Mouse (Mus musculus) v-Abl transformed pro-B cells (cell line): ENCODE results near the gene Myocos.
"Not testable (repeated sequence)": the region's sequence is repeated elsewhere in the genome, so short reads cannot be mapped to it uniquely, and the experiment has no call there.

Experiments
- in situ Hi-C, 2 experiments: fragments of 400-800 bp; cut with MboI; formaldehyde crosslinking; loops; one replicate each; pipeline ENCODE4 v1.15.1; 2025; ENCODE audit not compliant: unreplicated experiment in 2 of 2

Myocos gene

GRCm38 (mm10) chr1:162658119-162658518 is at the start of gene Myocos:
Gene Myocos (minus strand): TSS chr1:162658219.
- in situ Hi-C loops: loop anchor here in 1 of 2 experiments (25.0 kb wide), 1 partner anchor 296 kb away; no protein-coding TSS in a partner anchor

DNA sequence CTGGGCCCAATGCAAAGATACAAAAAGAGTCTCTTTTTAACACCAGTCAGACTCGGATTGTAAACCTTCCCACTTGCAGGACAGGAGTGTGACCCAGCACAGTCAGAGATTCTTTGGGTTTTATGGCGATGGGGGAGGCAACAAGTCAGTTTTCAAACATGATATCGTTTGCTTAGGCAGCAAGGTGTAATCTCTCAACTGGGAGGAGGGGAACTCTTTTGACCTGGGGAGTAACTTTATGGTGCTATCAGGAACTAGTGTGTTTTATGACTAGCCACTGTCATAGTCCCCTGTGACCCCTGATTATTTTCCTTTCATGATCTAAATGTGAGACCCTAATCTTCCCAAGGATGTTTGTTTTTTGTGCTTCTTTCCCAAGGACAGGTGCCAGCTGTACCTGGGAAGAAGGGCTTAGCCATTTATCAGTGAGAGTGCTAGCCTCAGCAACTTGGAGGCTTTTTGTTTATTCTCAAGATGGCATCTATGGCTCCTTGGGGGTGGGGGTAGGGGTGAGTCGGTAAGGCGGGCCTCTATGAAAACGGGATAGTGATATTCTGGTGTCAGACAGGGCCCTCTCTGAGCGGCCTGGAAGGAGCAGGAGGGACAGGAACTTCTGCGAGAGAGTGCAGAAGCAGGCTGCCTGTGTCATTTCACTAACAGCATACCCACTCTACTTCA is 42.5 kb upstream of the Myocos start:
- in situ Hi-C loops: loop anchor here (10.0 to 25.0 kb wide), 5 partner anchors 863 to 1746 kb away; partner anchors contain the start of gene Scyl3 (in 1 of the 2)

GRCm38 (mm10) chr1:162697866-162698265 is 39.8 kb upstream of the Myocos start:
- in situ Hi-C loops: loop anchor here in 1 of 2 experiments (10.0 kb wide), 1 partner anchor 1247 kb away; no protein-coding TSS in a partner anchor

GRCm38 (mm10) chr1:162693721-162694120 is 35.7 kb upstream of the Myocos start:
- in situ Hi-C loops: loop anchor here in 1 of 2 experiments (10.0 kb wide), 1 partner anchor 1251 kb away; no protein-coding TSS in a partner anchor

GRCm38 (mm10) chr1:162665486-162666174 is 7.6 kb upstream of the Myocos start:
- in situ Hi-C loops: loop anchor here (10.0 to 25.0 kb wide), 4 partner anchors 301 to 691 kb away; partner anchors contain the start of gene 4930558K02Rik (in 1 of the 2)

DNA sequence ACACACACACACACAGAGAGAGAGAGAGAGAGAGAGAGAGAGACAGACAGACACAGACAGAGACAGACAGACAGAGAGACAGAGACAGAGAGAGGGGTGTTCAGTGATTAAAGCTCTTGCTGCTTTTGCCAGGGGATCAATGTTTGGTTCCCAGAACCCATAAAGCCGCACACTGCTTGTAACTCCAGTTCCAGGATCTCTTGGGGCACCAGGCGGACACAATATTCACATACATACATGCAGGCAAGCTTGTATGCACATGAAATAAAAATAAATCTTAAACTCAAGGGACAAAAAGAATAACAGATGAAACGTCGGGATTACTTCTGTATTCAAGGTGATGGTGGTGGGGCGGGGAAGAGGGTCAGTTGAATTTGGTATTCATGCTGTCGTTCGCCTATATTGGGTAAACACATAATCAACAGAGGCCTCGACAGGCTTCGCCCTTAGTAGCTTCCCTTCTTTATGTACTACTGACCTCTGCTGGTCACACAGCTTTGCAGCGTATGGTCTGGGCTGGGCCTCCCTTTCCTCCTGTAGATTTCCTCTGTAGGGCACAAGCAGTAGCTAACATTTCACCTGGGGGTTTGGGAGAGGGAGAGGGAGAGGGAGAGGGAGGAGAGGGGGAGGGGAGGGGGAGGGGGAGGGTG is 6.9 kb upstream of the Myocos start:
- in situ Hi-C loops: loop anchor here (5.0 to 25.0 kb wide), 5 partner anchors 113 to 690 kb away; partner anchors contain the start of gene 4930558K02Rik (in 1 of the 2)

- in situ Hi-C loops: loop anchor here (5.0 to 25.0 kb wide), 5 partner anchors 108 to 686 kb away; partner anchors contain the start of gene 4930558K02Rik (in 1 of the 2)
Measured at GRCm38 (mm10) chr1:162660276-162660860, 2.3 kb upstream of the Myocos start.

GRCm38 (mm10) chr1:162648416-162648815 is 9.6 kb downstream of the Myocos start:
- in situ Hi-C loops: no loop called here

DNA sequence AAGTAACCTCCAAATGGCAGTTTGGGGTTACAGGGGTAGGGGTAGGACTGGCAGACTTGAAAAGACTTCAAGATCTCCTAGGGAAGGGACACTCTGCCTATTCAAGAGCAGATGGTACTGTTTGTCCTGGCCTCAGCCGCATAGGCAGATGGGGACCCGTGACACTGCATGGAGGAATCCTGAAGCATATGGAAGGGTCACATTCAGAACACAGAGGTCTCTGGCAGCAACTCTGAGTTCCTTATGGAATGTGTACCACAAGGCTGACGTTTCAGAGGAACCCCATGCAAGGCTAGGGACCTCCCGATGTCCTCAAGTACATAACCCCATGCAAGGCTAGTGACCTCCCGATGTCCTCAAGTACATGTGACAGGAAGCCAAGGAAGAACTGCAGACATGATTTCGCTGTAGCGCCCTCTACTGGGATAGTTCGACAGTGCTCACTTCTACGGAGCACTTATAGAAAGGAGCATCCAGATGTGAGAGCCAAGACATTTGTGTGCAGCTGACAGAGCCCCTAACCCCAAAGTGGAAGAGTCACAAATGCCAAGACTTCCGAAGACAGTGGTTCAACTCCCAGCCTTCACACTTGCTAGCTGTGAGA is 11.8 kb downstream of the Myocos start:
- in situ Hi-C loops: no loop called here

DNA sequence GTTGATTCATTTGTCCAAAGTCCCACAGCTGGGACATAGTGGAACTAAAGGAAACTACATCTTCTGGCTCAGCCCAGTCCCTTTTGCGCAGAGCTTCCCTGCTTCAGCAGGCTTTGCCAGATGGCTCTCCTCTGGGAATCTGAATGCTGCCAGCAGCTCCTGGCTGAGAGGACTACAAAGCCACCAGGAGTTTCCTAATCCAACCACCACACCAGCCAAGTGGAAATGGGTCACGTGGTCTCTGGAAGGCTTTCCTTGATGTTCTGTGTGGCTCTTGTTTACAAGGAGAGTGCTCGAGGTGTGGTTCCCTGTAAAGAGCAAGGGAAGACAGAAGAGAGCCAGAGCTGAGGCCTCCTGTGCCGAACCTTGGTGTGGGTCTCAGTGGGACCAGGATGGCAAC is 14.3 kb downstream of the Myocos start:
- in situ Hi-C loops: no loop called here

GRCm38 (mm10) chr1:162642591-162642990 is 15.4 kb downstream of the Myocos start:
- in situ Hi-C loops: no loop called here

DNA sequence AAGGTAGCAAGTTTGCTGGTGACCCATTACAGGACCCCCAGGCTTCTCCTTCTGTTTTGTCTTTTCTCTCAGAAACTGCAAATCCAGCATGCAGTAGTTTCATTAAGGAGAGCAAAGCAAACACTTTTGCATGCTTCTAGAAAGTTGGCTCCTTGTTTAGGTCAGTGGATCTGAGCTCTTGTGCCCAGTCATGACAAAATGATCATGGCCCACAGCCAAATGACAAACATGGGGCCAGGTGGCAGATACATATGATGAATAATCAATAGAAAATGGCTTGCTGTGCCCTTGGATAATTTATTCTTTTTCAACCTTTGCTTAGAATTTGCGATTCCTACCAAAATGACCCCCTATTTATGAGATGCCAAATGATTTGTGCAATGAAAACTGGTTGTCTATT is 18.2 kb downstream of the Myocos start:
- in situ Hi-C loops: no loop called here

- in situ Hi-C loops: no loop called here
Measured at GRCm38 (mm10) chr1:162639051-162639750, 18.8 kb downstream of the Myocos start, which contains the start of gene Myoc. Gene Myoc (plus strand): TSS chr1:162639155.

DNA sequence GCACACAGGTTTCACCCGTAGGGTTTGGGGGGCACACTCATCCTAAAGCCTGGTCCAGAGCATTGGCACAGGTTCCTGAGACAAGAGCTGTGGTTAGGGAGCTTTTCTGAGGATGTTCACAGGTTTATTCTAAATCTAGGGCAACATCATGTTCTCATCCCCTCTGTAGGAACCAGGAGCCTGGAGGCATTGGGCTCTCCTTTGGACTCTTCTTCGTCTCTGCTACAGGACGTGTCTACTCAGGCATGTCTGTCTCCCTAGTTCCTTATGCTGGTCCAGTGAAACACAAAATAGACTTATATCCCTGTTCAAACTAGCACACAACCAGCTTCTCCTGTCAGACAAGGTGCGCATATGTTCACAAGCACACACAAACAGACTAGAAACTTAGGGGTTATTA is 19.5 kb downstream of the Myocos start:
- in situ Hi-C loops: no loop called here

DNA sequence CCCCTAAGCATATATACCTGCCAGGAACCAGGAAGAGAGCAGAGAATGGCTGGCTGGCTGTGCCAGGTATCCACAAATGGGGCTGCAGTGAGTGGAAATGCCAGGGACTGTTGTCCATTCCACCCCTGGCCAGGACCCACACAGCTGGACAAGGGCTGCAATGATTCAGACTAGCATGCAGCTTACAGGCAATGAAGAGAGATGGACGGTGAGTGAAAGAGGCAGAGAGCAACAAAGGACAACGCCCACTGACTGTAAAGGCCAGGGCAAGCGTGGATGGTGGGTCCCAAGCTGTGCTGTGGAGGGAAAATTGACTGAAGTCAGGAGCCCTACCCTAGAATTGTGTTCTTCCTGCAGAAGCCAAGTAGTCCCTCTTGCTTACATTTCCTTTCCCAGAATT is 21.5 kb downstream of the Myocos start:
- in situ Hi-C loops: no loop called here

- in situ Hi-C loops: not testable (repeated sequence)
Measured at GRCm38 (mm10) chr1:162635291-162635931, 22.6 kb downstream of the Myocos start.

DNA sequence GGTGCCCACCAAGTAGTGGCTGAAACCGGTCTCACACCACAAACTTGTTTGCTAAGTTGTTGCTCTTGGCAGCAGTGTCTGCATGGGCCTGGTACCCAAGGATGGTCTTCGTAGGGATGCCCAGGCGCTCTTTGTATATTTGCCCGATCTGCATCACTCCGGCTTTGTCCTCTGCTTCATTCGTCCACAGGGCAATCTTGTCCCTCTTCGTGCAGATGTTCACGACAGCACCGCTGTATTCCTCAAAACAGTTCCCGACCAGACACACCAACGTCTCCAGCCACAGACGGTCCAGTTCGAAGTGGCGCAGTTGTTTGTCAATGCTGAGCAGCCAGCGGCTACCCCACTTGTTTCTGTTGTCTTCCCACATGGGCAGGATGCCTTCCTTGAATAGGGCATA is 29.7 kb downstream of the Myocos start:
- in situ Hi-C loops: not testable (repeated sequence)

DNA sequence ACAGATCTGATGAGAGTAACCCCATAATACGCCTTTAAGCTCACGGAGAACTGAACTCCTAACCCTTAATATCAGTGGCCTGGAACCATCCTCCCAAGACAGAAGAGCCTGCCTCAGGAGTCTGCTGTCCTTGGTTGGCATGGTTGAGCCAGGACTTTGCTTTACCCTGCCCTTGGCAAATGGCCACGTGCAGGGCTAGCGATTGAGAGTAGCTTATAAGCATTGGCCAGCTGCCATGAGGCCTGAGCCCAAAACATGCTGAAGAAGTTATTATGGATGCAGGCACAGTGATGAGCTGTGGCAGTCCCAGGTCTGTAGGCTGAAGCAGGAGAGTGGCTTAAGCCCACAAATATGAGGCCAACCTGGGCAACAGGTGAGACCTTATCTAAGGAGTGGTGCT is 30.2 kb downstream of the Myocos start:
- in situ Hi-C loops: not testable (repeated sequence)

GRCm38 (mm10) chr1:162625229-162625628 is 32.8 kb downstream of the Myocos start:
- in situ Hi-C loops: no loop called here
